Mouse (Mus musculus) forebrain, embryonic 10.5 days (tissue): ENCODE results near the gene Zan. TPM values are rescaled to one million over a fixed set of nuclear protein-coding genes. Genes with fewer than 3 reads are reported as not detected.

Experiments
- DNase-seq: peaks from one replicate; pipeline ENCODE4 v3.0.0-alpha.2; 2017; ENCODE audit warnings: low spot score; ENCODE audit errors: extremely low spot score
- H3K27ac ChIP-seq: fragments of 300-500 bp; sonication (generic); 2 replicates; pipeline ENCODE4 v1.5.1; 2016; ENCODE audit warnings: mild to moderate bottlenecking
- H3K27me3 ChIP-seq: fragments of 300-500 bp; sonication (generic); 2 replicates; pipeline ENCODE4 v1.6.1; 2016; ENCODE audit warnings: mild to moderate bottlenecking; ENCODE audit not compliant: poor library complexity, severe bottlenecking
- H3K36me3 ChIP-seq: fragments of 300-500 bp; sonication (generic); replicated peaks from 2 replicates; pipeline ENCODE4 v1.6.1; 2016; ENCODE audit warnings: mild to moderate bottlenecking, moderate library complexity
- H3K4me1 ChIP-seq: fragments of 300-500 bp; sonication (generic); 2 replicates; pipeline ENCODE4 v1.6.1; 2016
- H3K4me3 ChIP-seq: fragments of 300-500 bp; sonication (generic); 2 replicates; pipeline ENCODE4 v1.5.1; 2016; ENCODE audit warnings: mild to moderate bottlenecking, moderate library complexity
- H3K9me3 ChIP-seq: fragments of 300-500 bp; sonication (generic); 2 replicates; pipeline ENCODE4 v1.6.1; 2016; ENCODE audit warnings: mild to moderate bottlenecking, moderate library complexity
- WGBS: fragments of 180-500 bp; shearing (Covaris S2); methylation state at CpG from one replicate; pipeline ENCODE4 v1.1.7; 2016; 5-methylcytosine and 5-hydroxymethylcytosine counted together
- polyA plus RNA-seq: library from polyadenylated mRNA; unstranded; fragments of >200 nt; fragmentation: Nextera tagmentation; extraction: Ambion mirVana; gene quantifications from 2 replicates; pipeline ENCODE4 v1.2.1, GENCODE M21; 2016

The Zan gene
- 0.10 and 0.12 TPM in 2 replicates for polyA plus RNA-seq

DNA sequence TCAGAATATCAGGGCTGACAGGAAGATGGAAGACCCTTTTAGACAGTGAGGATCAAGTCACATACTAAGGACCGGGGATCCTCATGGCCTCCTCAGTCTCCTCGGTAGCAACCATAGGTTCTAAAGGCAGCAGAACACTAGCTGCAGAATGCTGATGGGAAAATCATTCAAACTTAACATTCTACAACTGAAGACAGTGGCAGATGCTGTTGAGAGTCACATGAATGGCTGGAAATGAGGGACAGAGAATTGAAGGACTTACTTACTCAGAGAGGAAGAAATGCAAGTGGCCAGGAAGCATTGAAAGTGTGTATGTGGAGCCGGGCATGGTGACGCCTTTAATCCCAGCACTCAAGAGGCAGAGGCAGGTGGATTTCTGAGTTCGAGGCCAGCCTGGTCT lies at the start of gene Zan:
Gene Zan, minus strand, starts transcription at position 101 of the 400 bp plus-strand sequence.
- H3K4me3 ChIP-seq = no peak within 1 kb of the TSS
- no peaks in the 10 kb centered on the region for H3K36me3 ChIP-seq
- 91% methylated on average over 5 of the region's 5 CpGs for WGBS
- no peaks in the 10 kb centered on the region for H3K9me3 ChIP-seq
- DNase-seq = no peak
- no peak within 1 kb of the TSS for H3K27ac ChIP-seq
- peaks cover 15% of the 10 kb centered on the region for H3K4me1 ChIP-seq
- no peaks in the 10 kb centered on the region for H3K27me3 ChIP-seq

DNA sequence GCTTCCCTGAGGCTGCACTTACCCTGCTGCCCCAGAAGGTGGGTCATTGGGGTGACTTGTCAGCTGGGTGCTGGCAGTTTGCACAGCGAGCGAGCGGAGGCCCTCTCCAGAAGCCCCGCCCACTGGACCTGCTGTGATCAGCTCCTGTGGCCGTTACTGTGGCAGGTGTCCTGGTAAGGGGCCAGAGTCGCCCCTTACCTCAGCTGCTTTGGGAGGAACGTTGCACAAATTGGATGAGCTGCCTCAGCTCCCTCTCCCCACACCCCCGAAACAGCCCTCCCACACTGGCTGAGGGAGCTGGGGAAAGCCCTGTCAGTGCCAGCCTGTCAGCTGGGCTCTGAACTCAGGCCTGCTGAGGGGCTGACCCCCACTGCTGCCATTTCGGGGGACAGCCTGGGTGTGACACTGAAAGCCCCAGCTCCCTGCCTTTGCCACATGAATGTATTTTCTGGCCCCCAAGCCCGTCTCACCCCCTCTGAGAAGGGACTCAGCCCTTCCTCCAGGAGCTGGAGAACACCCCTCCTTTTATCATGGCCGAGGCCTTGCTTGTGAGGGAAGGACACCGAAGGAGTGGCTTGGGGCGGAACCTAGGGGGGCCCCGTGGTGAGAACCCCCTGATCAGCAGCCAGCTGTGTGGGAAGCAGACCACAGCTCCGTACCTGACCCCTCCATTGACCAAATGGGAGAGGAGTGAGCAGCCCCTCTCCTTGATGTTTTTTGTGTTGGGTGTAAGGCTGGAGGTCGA lies 49.5 kb upstream of the Zan start:
- 56% methylated on average over 16 of the region's 16 CpGs for WGBS

DNA sequence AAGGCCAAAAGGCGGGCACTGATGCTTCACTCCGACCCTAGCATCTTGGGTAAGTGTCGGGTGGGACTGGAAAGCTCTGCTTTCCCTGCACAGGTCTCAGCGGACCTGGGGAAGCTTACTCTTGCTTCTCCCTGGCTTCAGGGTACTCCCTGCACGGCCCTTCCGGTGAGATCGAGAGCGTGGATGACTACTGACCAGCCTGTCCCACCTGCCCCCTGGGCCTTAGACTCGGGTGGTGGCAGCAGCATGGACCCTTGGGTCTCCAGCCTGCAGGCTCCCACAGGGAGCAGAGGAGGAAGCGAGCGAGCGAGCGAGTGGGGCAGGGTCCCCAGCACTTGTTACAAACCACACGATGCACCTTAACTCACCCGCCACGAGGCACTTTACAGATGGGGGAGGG lies 48.6 kb upstream of the Zan start:
- no peaks in the 10 kb centered on the region for H3K9me3 ChIP-seq
- DNase-seq = no peak
- H3K4me1 ChIP-seq = peaks cover 42% of the 10 kb centered on the region
- H3K4me3 ChIP-seq = no peak overlapping the region
- WGBS = 82% methylated on average over 16 of the region's 16 CpGs
- peaks cover 100% of the 10 kb centered on the region for H3K36me3 ChIP-seq
- H3K27me3 ChIP-seq = no peaks in the 10 kb centered on the region
- no peak overlapping the region for H3K27ac ChIP-seq

More for the DNA sequence above, 49.5 kb upstream of the Zan start:
- no peak for DNase-seq
- H3K9me3 ChIP-seq = no peaks in the 10 kb centered on the region
- peak overlapping the region; percentile 10; the same call in 1 of the 2 replicates for H3K4me3 ChIP-seq
- H3K27me3 ChIP-seq = no peaks in the 10 kb centered on the region
- H3K4me1 ChIP-seq = peaks cover 51% of the 10 kb centered on the region
- peaks cover 95% of the 10 kb centered on the region for H3K36me3 ChIP-seq
- H3K27ac ChIP-seq = peak overlapping the region; percentile 66

DNA sequence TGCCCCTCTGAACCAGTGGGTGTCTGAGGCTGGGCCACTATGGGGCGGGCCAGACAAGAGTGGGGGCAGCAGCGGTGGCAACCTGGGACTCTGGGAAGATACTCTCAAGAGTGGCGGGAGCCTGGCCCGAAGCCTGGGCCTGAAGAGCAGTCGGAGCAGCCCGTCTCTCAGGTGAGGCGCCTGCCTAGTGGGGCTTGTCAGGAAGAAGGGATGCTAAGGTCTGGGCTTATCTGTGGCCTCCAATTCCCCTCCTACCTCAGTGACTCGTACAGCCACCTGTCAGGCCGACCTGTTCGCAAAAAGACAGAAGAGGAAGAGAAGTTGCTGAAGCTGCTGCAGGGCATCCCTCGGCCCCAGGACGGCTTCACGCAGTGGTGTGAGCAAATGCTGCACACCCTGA lies 47.8 kb upstream of the Zan start:
- peaks cover 100% of the 10 kb centered on the region for H3K36me3 ChIP-seq
- H3K4me3 ChIP-seq = no peak overlapping the region
- no peak for DNase-seq
- no peaks in the 10 kb centered on the region for H3K27me3 ChIP-seq
- H3K27ac ChIP-seq = no peak overlapping the region
- no peaks in the 10 kb centered on the region for H3K9me3 ChIP-seq
- H3K4me1 ChIP-seq = peaks cover 34% of the 10 kb centered on the region
- 92% methylated on average over 13 of the region's 13 CpGs for WGBS

GRCm38 (mm10) chr5:137524251-137524515 lies 47.3 kb upstream of the Zan start:
- WGBS = 86% methylated on average over 8 of the region's 8 CpGs
- Histone ChIP-seq H3K4me3 (no peak overlapping the region), H3K27ac (0 out of 2 replicates have a peak overlapping the region, but pooled peaks have one; percentile 6), H3K4me1 (peaks cover 29% of the 10 kb centered on the region), H3K36me3 (peaks cover 100% of the 10 kb centered on the region), H3K9me3 (no peaks in the 10 kb centered on the region), H3K27me3 (no peaks in the 10 kb centered on the region)
- no peak for DNase-seq

- 84% methylated on average over 25 of the region's 25 CpGs for WGBS
- 0 out of 2 replicates have a peak overlapping the region, but pooled peaks have one; percentile 6 for H3K27ac ChIP-seq
- no peaks in the 10 kb centered on the region for H3K9me3 ChIP-seq
- no peaks in the 10 kb centered on the region for H3K27me3 ChIP-seq
- peaks cover 25% of the 10 kb centered on the region for H3K4me1 ChIP-seq
- DNase-seq = no peak
- H3K4me3 ChIP-seq = no peak overlapping the region
- peaks cover 100% of the 10 kb centered on the region for H3K36me3 ChIP-seq
These were observed 46.8 kb upstream of the Zan start for GRCm38 (mm10) chr5:137523396-137524250.

- Histone ChIP-seq H3K9me3 (no peaks in the 10 kb centered on the region), H3K27me3 (no peaks in the 10 kb centered on the region), H3K36me3 (peaks cover 100% of the 10 kb centered on the region), H3K4me1 (peaks cover 17% of the 10 kb centered on the region), H3K27ac (no peak overlapping the region), H3K4me3 (no peak overlapping the region)
- DNase-seq = no peak
- 76% methylated on average over 11 of the region's 11 CpGs for WGBS
These were observed 45.8 kb upstream of the Zan start for GRCm38 (mm10) chr5:137522711-137523110.

DNA sequence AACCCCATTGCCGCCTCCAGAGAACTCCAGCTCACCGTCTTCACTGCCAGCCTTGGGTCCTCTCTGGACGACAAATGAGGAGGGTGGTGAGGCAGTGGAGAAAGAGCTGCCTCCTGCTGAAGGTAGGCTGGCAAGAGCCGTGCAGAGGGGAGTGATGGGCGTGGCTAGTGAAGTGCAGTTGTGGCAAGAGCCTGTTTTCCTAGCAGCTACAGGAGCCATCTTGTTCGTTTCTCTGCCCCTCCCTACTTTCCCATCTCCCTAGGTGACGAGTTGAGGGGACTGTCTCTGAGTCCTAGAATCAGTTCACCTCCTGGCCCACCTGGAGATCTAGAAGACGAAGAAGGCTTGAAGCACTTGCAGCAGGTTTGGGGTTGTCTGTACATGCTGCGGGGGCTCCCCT lies 45.0 kb upstream of the Zan start:
- no peak for DNase-seq
- WGBS = 85% methylated on average over 9 of the region's 9 CpGs
- H3K27ac ChIP-seq = no peak overlapping the region
- H3K4me1 ChIP-seq = peaks cover 10% of the 10 kb centered on the region
- H3K27me3 ChIP-seq = no peaks in the 10 kb centered on the region
- peaks cover 100% of the 10 kb centered on the region for H3K36me3 ChIP-seq
- no peak overlapping the region for H3K4me3 ChIP-seq
- H3K9me3 ChIP-seq = no peaks in the 10 kb centered on the region

GRCm38 (mm10) chr5:137519691-137520550 lies 43.1 kb upstream of the Zan start:
- DNase-seq = no peak
- Histone ChIP-seq H3K27ac (no peak overlapping the region), H3K36me3 (peaks cover 88% of the 10 kb centered on the region), H3K4me1 (peaks cover 13% of the 10 kb centered on the region), H3K4me3 (no peak overlapping the region), H3K27me3 (no peaks in the 10 kb centered on the region), H3K9me3 (no peaks in the 10 kb centered on the region)
- 95% methylated on average over 27 of the region's 27 CpGs for WGBS

DNA sequence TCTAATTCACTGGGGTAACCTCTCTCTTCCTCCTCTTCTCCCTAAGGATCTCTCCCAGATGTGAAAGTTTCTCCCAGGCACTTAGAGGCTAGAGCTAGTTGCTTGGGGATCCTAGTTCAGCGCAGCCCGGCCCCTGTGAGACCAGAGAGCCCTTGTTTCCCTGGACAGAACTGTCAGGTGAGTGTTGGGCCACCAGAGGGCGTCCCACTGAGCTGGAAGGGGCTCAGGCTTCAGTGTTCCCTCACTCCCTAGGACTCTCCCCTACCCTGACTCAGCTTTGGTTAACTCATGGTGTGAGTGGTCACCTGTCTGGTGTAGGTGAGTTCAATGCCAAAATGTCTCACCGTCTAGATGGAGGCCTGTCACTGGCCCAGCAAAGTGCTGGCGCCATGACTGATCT lies 41.6 kb upstream of the Zan start, which contains the start of gene Gigyf1:
Gene Gigyf1, plus strand, starts transcription at position 113 of the 400 bp plus-strand sequence.
- Histone ChIP-seq H3K4me3 (no peak within 1 kb of the TSS), H3K36me3 (peaks cover 88% of the 10 kb centered on the region), H3K9me3 (no peaks in the 10 kb centered on the region), H3K27ac (no peak within 1 kb of the TSS), H3K4me1 (peaks cover 26% of the 10 kb centered on the region), H3K27me3 (no peaks in the 10 kb centered on the region)
- no peak for DNase-seq
- 79% methylated on average over 5 of the region's 5 CpGs for WGBS

DNA sequence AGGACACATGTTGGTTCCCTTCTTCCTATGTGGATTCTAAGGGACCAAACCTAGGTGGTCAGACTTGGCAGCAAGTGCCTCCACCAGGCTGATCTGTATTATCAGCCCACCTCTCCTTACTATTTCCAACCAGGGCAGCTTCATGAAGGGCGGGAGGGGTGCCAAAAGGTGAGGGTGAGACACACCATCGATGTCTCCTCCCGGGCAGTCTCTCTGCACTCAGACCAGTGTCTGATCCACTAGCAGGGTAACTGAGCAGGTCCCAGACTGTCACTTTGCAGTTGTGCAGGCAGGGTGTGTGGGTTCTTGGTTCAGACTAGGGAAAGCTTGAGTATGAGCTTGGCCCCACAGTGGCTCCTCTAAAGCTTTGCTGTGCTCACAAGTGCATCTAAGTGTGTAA lies 37.9 kb upstream of the Zan start:
- H3K9me3 ChIP-seq = no peaks in the 10 kb centered on the region
- DNase-seq = no peak
- H3K27me3 ChIP-seq = no peaks in the 10 kb centered on the region
- 95% methylated on average over 3 of the region's 3 CpGs for WGBS
- no peak overlapping the region for H3K27ac ChIP-seq
- peaks cover 57% of the 10 kb centered on the region for H3K4me1 ChIP-seq
- H3K36me3 ChIP-seq = peaks cover 57% of the 10 kb centered on the region
- no peak overlapping the region for H3K4me3 ChIP-seq

DNA sequence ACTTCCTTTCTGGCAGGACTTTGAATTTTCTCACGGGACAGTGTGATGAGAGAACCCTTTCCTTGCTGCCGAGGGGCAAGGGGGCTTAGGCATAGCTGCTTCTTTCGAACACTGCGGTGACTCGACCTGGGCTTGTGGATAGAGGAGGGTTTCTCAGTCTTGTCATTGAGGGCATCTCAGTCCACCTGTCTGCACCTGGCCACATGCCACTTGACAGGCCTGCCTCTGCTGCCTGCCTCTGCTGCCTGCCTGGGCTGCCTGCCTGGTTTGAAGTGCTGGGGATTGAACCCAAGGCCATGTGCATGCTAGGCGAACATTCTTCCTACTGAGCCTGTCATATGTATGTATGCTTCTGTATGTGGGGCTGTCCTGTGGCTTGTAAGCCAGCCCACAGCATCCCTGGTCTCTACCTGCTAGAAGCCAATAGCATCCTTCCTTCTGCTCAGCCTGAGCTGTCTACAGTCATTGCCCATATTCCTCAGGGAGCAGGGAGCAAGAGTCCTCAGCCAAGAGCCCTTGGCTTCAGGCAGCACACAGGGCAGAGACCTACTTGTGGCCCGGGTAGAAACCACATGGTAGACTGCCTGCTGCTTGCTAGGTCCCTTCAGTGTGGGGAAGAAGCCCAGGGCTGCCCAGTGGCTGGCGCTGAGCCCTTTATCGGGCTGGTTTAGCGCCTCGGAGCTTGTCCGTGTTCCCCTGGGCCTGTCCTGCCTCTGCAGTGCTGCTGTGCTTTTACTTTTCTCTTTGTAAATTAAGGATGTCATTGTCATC lies 37.3 kb upstream of the Zan start:
- Histone ChIP-seq H3K4me1 (peaks cover 62% of the 10 kb centered on the region), H3K9me3 (no peaks in the 10 kb centered on the region), H3K4me3 (peak overlapping the region; percentile 5; the same call in 1 of the 2 replicates), H3K27me3 (no peaks in the 10 kb centered on the region), H3K36me3 (peaks cover 51% of the 10 kb centered on the region), H3K27ac (peak overlapping the region; percentile 37; the same call in 1 of the 2 replicates)
- 91% methylated on average over 12 of the region's 12 CpGs for WGBS
- no peak for DNase-seq
